Mouse (Mus musculus) urinary bladder, postnatal 4 days (tissue): ENCODE measurements at regions not wholly inside any gene's neighbourhood (a gene's known extent, or its start where the extent isn't known, plus 50 kb on each side); places are given as distances from the start of the nearest gene placed in this dataset.
A peak's percentile ranks its signal among the peaks of the same experiment; 100 is the strongest.

Experiments
- DNase-seq, 2 experiments: peaks; one replicate each; pipeline ENCODE4 v3.0.0; 2021 to 2022; ENCODE audit warnings: low spot score in 2 of 2

GRCm38 (mm10) chr10:42131798-42132197 lies 113.6 kb upstream of the Armc2 start:
- DNase-seq: no peak

GRCm38 (mm10) chr10:42131298-42131697 lies 113.1 kb upstream of the Armc2 start:
- no peak for DNase-seq

- DNase-seq: no peak
Observed at GRCm38 (mm10) chr10:42127865-42128419, 109.7 kb upstream of the Armc2 start.

- no peak for DNase-seq
Observed at GRCm38 (mm10) chr10:42126816-42127215, 108.6 kb upstream of the Armc2 start.

- DNase-seq: no peak
Observed at GRCm38 (mm10) chr10:42122768-42123635, 104.8 kb upstream of the Armc2 start.

- DNase-seq: no peak
Observed at GRCm38 (mm10) chr10:42121984-42122383, 103.7 kb upstream of the Armc2 start.

- no peak for DNase-seq
Observed at GRCm38 (mm10) chr10:42119326-42119725, 101.1 kb upstream of the Armc2 start.

GRCm38 (mm10) chr10:42118361-42119188 lies 100.3 kb upstream of the Armc2 start:
- no peak for DNase-seq

GRCm38 (mm10) chr10:42117523-42117922 lies 99.3 kb upstream of the Armc2 start:
- DNase-seq: no peak

- no peak for DNase-seq
Observed at GRCm38 (mm10) chr10:42115920-42116298, 97.7 kb upstream of the Armc2 start.

- DNase-seq: no peak
Observed at GRCm38 (mm10) chr10:42115224-42115919, 97.1 kb upstream of the Armc2 start.

GRCm38 (mm10) chr10:42110704-42111103 lies 92.5 kb upstream of the Armc2 start:
- no peak for DNase-seq

- peak in 1 of 2 experiments; percentile 32 for DNase-seq
Observed at GRCm38 (mm10) chr10:42108294-42109014, 90.2 kb upstream of the Armc2 start.

- DNase-seq: no peak
Observed at GRCm38 (mm10) chr10:42107437-42108293, 89.4 kb upstream of the Armc2 start.

GRCm38 (mm10) chr10:42106611-42107010 lies 88.4 kb upstream of the Armc2 start:
- no peak for DNase-seq

GRCm38 (mm10) chr10:42105083-42105482 lies 86.8 kb upstream of the Armc2 start:
- DNase-seq: no peak

- DNase-seq: no peak
Observed at GRCm38 (mm10) chr10:42102320-42102719, 84.1 kb upstream of the Armc2 start.

- no peak for DNase-seq
Observed at GRCm38 (mm10) chr10:42101096-42101495, 82.9 kb upstream of the Armc2 start.

- no peak for DNase-seq
Observed at GRCm38 (mm10) chr10:42096924-42097323, 78.7 kb upstream of the Armc2 start.

GRCm38 (mm10) chr10:42095986-42096385 lies 77.7 kb upstream of the Armc2 start:
- no peak for DNase-seq
